Comparison of ENCODE assay signal across 9 mouse cellular contexts in the genomic region with DNA sequence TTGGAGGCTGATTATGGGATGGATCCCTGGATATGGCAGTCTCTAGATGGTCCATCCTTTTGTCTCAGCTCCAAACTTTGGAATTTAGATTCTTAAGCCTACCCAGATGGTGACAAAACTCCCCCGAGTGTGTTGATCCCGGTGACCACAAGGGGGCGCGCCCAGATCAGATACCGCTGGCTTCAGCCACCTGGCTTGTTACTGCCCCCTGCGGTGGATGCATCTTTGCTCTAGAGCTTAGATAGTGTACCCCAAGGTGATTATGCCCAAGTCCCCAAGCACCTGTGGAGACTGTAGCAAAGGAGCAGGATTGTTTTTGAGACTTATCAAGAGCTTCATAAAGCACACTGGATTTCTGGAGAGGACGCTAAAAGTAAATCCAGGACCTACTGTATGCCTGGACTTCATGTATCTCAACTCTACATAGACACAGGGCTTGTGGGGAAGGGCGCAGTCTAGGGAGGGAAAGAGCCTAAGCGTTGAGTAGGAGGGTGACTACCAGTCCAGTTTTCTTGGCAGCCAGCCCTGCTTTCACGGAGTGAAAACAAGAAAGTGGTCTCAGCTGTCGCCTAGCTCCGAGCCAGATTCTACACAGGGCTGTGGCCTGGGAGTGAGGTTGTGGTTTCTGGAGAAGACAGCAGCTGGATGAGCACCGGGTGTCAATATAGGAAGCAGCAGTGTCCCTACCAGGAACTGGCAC. TPM values are rescaled to one million over a fixed set of nuclear protein-coding genes. Genes with fewer than 3 reads are reported as not detected.
DNase-seq lines count a peak whose midpoint lies in the region; ATAC-seq and TF ChIP-seq lines count a peak whose summit lies in the region.
"Had no signal": no experiment of that assay in that cellular context is flagged by ENCODE, and none has a peak within 500 bp of the region (broad histone marks: within the 10 kb centered on the region; RNA-seq: fewer than 3 reads in every experiment).

No protein-coding gene starts in this region.

- no peaks in the 10 kb centered on the region for H3K79me3 ChIP-seq in C2C12 (ENCODE audit: low read depth)

- no peaks in the 10 kb centered on the region for H3K79me2 ChIP-seq in C2C12 (ENCODE audit: control insufficient read depth, insufficient read depth)

- no peak overlapping the region for H3K4me2 ChIP-seq in kidney, embryonic 16.5 days (replicated peaks; ENCODE audit: low read depth, low read length)
- H3K4me2 ChIP-seq in liver, embryonic 13.5 days = no peak overlapping the region

- H3K4me3 ChIP-seq in C2C12 (ENCODE audit: insufficient read depth, poor library complexity, severe bottlenecking) = no peak overlapping the region
- H3K4me3 ChIP-seq in kidney, embryonic 16.5 days (ENCODE audit: low read length) = no peak overlapping the region
- H3K4me3 ChIP-seq in liver, embryonic 13.5 days (replicated peaks) = no peak overlapping the region
- H3K4me3 ChIP-seq in olfactory bulb, adult 2 months (ENCODE audit: insufficient read depth, low read depth, low read length) = no peak overlapping the region
- H3K4me3 ChIP-seq in thymus, adult 2 months (ENCODE audit: control insufficient read depth, insufficient read depth, low read length) = no peak overlapping the region

- DNase-seq in adrenal gland, adult 2 months = peak; percentile 80
- peak; percentile 86 for DNase-seq in embryo, embryonic 11 days
- peak; percentile 60 to 75 for DNase-seq in gastrocnemius, postnatal 36 days
- DNase-seq in liver, embryonic 13.5 days = peak; percentile 53
- DNase-seq in thymus, adult 2 months = peak; percentile 79

- peaks cover 18% of the 10 kb centered on the region for H3K27me3 ChIP-seq in C2C12 (ENCODE audit: control insufficient read depth, insufficient read depth, insufficient read length)
- H3K27me3 ChIP-seq in kidney, embryonic 16.5 days (ENCODE audit: insufficient read depth, low read length) = no peaks in the 10 kb centered on the region
- no peaks in the 10 kb centered on the region; the same call in 1 of the 2 replicates for H3K27me3 ChIP-seq in liver, embryonic 13.5 days
- no peaks in the 10 kb centered on the region for H3K27me3 ChIP-seq in thymus, adult 2 months (ENCODE audit: control insufficient read depth, insufficient read depth, low read length)

- no peaks in the 10 kb centered on the region for H3K36me3 ChIP-seq in C2C12 (ENCODE audit: control insufficient read depth, insufficient read depth)
- no peaks in the 10 kb centered on the region for H3K36me3 ChIP-seq in kidney, embryonic 16.5 days (ENCODE audit: insufficient read depth, low read length)
- no peaks in the 10 kb centered on the region for H3K36me3 ChIP-seq in liver, embryonic 13.5 days
- H3K36me3 ChIP-seq in thymus, adult 2 months (ENCODE audit: control insufficient read depth, insufficient read depth, low read length) = no peaks in the 10 kb centered on the region

- intact Hi-C loops in gastrocnemius, postnatal 36 days (cut with DNase I) = loop anchor here (5.0 kb wide), 1 partner anchor 173 kb away; no protein-coding TSS in a partner anchor

- no peak for TF ChIP-seq POLR2A in olfactory bulb, adult 2 months (IDR thresholded peaks at IDR 0.05; ENCODE audit: insufficient read depth, low read depth, low read length)
- TF ChIP-seq POLR2A in thymus, adult 2 months (IDR thresholded peaks at IDR 0.05; ENCODE audit: control insufficient read depth, extremely low read depth, insufficient read depth, low read length, poor library complexity) = no peak

- peak; percentile 46; the same call in 1 of the 2 replicates for ATAC-seq in kidney, embryonic 16.5 days (ENCODE audit: low FRiP score, low TSS enrichment)
- ATAC-seq in liver, embryonic 13.5 days (ENCODE audit: low read depth) = no peak

- no peaks in the 10 kb centered on the region for H3K9me3 ChIP-seq in kidney, embryonic 16.5 days (ENCODE audit: low read length)
- H3K9me3 ChIP-seq in liver, embryonic 13.5 days (replicated peaks) = no peaks in the 10 kb centered on the region

- WGBS in kidney, embryonic 16.5 days = 31% methylated on average over 13 of the region's 13 CpGs
- 27% methylated on average over 13 of the region's 13 CpGs for WGBS in liver, embryonic 13.5 days (ENCODE audit: insufficient replicate concordance)
- WGBS in olfactory bulb, adult 2 months = 21% methylated on average over 13 of the region's 13 CpGs
- WGBS in thymus, adult 2 months = 32% methylated on average over 13 of the region's 13 CpGs

- H3K4me1 ChIP-seq in kidney, embryonic 16.5 days (ENCODE audit: insufficient read depth, low read length) = no peaks in the 10 kb centered on the region; the same call in 1 of the 2 replicates
- H3K4me1 ChIP-seq in liver, embryonic 13.5 days (replicated peaks) = no peaks in the 10 kb centered on the region
- H3K4me1 ChIP-seq in olfactory bulb, adult 2 months (ENCODE audit: control insufficient read depth, insufficient read depth, low read length) = peaks cover 2% of the 10 kb centered on the region; the same call in 1 of the 2 replicates
- no peaks in the 10 kb centered on the region for H3K4me1 ChIP-seq in thymus, adult 2 months (replicated peaks; ENCODE audit: control insufficient read depth, insufficient read depth, low read length)

- no peak overlapping the region for H3K27ac ChIP-seq in kidney, embryonic 16.5 days (ENCODE audit: low read length)
- H3K27ac ChIP-seq in liver, embryonic 13.5 days = no peak overlapping the region
- H3K27ac ChIP-seq in olfactory bulb, adult 2 months (ENCODE audit: insufficient read depth, low read depth, low read length) = no peak overlapping the region
- no peak overlapping the region for H3K27ac ChIP-seq in thymus, adult 2 months (ENCODE audit: control insufficient read depth, insufficient read depth, low read length)

- no peak overlapping the region for H3K9ac ChIP-seq in kidney, embryonic 16.5 days (replicated peaks; ENCODE audit: low read length)
- H3K9ac ChIP-seq in liver, embryonic 13.5 days = no peak overlapping the region

- TF ChIP-seq CTCF in C2C12 (IDR thresholded peaks at IDR 0.05; ENCODE audit: control insufficient read depth, insufficient read depth, insufficient read length) = peak; percentile 83
- peak; percentile 98 for TF ChIP-seq CTCF in olfactory bulb, adult 2 months (IDR thresholded peaks at IDR 0.05; ENCODE audit: insufficient read depth, low read depth, low read length)
- TF ChIP-seq CTCF in thymus, adult 2 months (IDR thresholded peaks at IDR 0.05; ENCODE audit: borderline replicate concordance, control insufficient read depth, extremely low read depth, insufficient read depth, low read length, poor library complexity) = peak; percentile 97

- H3ac ChIP-seq in C2C12 (ENCODE audit: control insufficient read depth, insufficient read length, low read depth) = no peak overlapping the region

TF ChIP-seq in C2C12, 6 proteins besides CTCF, POLR2A, EP300 and RAD21:
- no peak for TF ChIP-seq FOSL1 (IDR thresholded peaks at IDR 0.05; ENCODE audit: insufficient read depth, low read length, poor library complexity, severe bottlenecking)
- no peak for TF ChIP-seq MYOD1 (IDR thresholded peaks at IDR 0.05; ENCODE audit: control insufficient read depth, insufficient read length, low read depth)
- TF ChIP-seq MYOG (IDR thresholded peaks at IDR 0.05; ENCODE audit: control insufficient read depth, extremely low read depth, insufficient read length) = no peak
- TF ChIP-seq MAX (IDR thresholded peaks at IDR 0.05) = no peak
- no peak for TF ChIP-seq CEBPB (IDR thresholded peaks at IDR 0.05; ENCODE audit: low read depth)
- TF ChIP-seq USF1 (IDR thresholded peaks at IDR 0.05; ENCODE audit: low read depth) = no peak

RNA-seq across cellular contexts. Expression of gene Pdyn, which starts 24.6 kb away (rescaled TPM):
- not detected for polyA plus RNA-seq in C2C12 (2012; fragmentation: generic; extraction: Trizol)
- under 1 TPM; 0.10 to 0.12 TPM for total RNA-seq in adrenal gland, adult 2 months (2021)
- not detected in 2 replicates for polyA plus RNA-seq in adrenal gland, adult 2 months (2012; rRNA removed)
- not detected for total RNA-seq in gastrocnemius, postnatal 36 days (2021)
- polyA plus RNA-seq in kidney, embryonic 16.5 days (2015; fragmentation: Nextera tagmentation; extraction: Ambion mirVana) = 0.37 and 0.62 TPM in 2 replicates
- polyA plus RNA-seq in liver, embryonic 13.5 days (2015; fragmentation: Nextera tagmentation; extraction: Ambion mirVana) = not detected in 2 replicates
- polyA plus RNA-seq in olfactory bulb, adult 2 months (2012; ENCODE audit: insufficient read depth, insufficient read length, low replicate concordance, missing spikeins) = not detected in 2 replicates
- 0.74 and 1.2 TPM in 2 replicates for polyA plus RNA-seq in thymus, adult 2 months (2012; rRNA removed)
- polyA plus RNA-seq: gonadal fat pad, adult 2 months had no signal
